Mouse (Mus musculus): ENCODE results near the gene Notch1. TPM values are rescaled to one million over a fixed set of nuclear protein-coding genes. Genes with fewer than 3 reads are reported as not detected.

The Notch1 gene
- polyA plus RNA-seq, 1 experiment from 2014 or later, result 12.1 TPM

GRCm38 (mm10) chr2:26544265-26544664 lies 27.8 kb upstream of the Notch1 start:
- DNase-seq (ENCODE audit: low spot score), result peak; percentile 85
- TF ChIP-seq CTCF (IDR thresholded peaks at IDR 0.05; ENCODE audit: low read depth), result no peak
- peak; percentile 45; the same call in 1 of the 2 replicates for ATAC-seq (replicated peaks; ENCODE audit: low FRiP score, low read depth)

GRCm38 (mm10) chr2:26543768-26544167 lies 27.3 kb upstream of the Notch1 start:
- no peak overlapping the region for H3K4me3 ChIP-seq (replicated peaks; ENCODE audit: low read depth, low read length)
- DNase-seq (ENCODE audit: low spot score) (no peak), ATAC-seq (replicated peaks; ENCODE audit: low FRiP score, low read depth) (no peak)
- no peak overlapping the region for H3K9ac ChIP-seq (ENCODE audit: low read depth, low read length)
- no peak overlapping the region for H3K4me2 ChIP-seq (ENCODE audit: low read length)
- no peaks in the 10 kb centered on the region for H3K27me3 ChIP-seq (ENCODE audit: insufficient read depth, low read length)
- H3K27ac ChIP-seq, result peak overlapping the region; percentile 47; the same call in 1 of the 2 replicates
- no peaks in the 10 kb centered on the region for H3K36me3 ChIP-seq (ENCODE audit: insufficient read depth, low read length)
- WGBS, result 62% methylated on average over 8 of the region's 8 CpGs
- no peaks in the 10 kb centered on the region for H3K9me3 ChIP-seq (replicated peaks; ENCODE audit: low read length)
- peaks cover 30% of the 10 kb centered on the region for H3K4me1 ChIP-seq (replicated peaks; ENCODE audit: insufficient read depth, low read length)
- no peak for TF ChIP-seq CTCF (IDR thresholded peaks at IDR 0.05; ENCODE audit: low read depth)

More at GRCm38 (mm10) chr2:26544265-26544664, 27.8 kb upstream of the Notch1 start:
- Histone ChIP-seq H3K4me3 (replicated peaks; ENCODE audit: low read depth, low read length) (no peak overlapping the region), H3K27me3 (ENCODE audit: insufficient read depth, low read length) (no peaks in the 10 kb centered on the region), H3K27ac (peak overlapping the region; percentile 47; the same call in 1 of the 2 replicates), H3K9me3 (replicated peaks; ENCODE audit: low read length) (no peaks in the 10 kb centered on the region), H3K36me3 (ENCODE audit: insufficient read depth, low read length) (no peaks in the 10 kb centered on the region), H3K9ac (ENCODE audit: low read depth, low read length) (no peak overlapping the region), H3K4me1 (replicated peaks; ENCODE audit: insufficient read depth, low read length) (peaks cover 30% of the 10 kb centered on the region), H3K4me2 (ENCODE audit: low read length) (no peak overlapping the region)
- 13% methylated on average over 3 of the region's 3 CpGs for WGBS

GRCm38 (mm10) chr2:26543155-26543554 lies 26.7 kb upstream of the Notch1 start:
- no peak overlapping the region for H3K4me3 ChIP-seq (replicated peaks; ENCODE audit: low read depth, low read length)
- H3K27me3 ChIP-seq (ENCODE audit: insufficient read depth, low read length), result no peaks in the 10 kb centered on the region
- no peak overlapping the region for H3K9ac ChIP-seq (ENCODE audit: low read depth, low read length)
- ATAC-seq (replicated peaks; ENCODE audit: low FRiP score, low read depth), result no peak
- no peak for TF ChIP-seq CTCF (IDR thresholded peaks at IDR 0.05; ENCODE audit: low read depth)
- WGBS, result 57% methylated on average over 4 of the region's 4 CpGs
- no peaks in the 10 kb centered on the region for H3K9me3 ChIP-seq (replicated peaks; ENCODE audit: low read length)
- H3K36me3 ChIP-seq (ENCODE audit: insufficient read depth, low read length), result no peaks in the 10 kb centered on the region
- peak; percentile 21 for DNase-seq (ENCODE audit: low spot score)
- peaks cover 30% of the 10 kb centered on the region for H3K4me1 ChIP-seq (replicated peaks; ENCODE audit: insufficient read depth, low read length)
- H3K4me2 ChIP-seq (ENCODE audit: low read length), result no peak overlapping the region
- H3K27ac ChIP-seq, result peak overlapping the region; percentile 25; the same call in 1 of the 2 replicates

GRCm38 (mm10) chr2:26541258-26541910 lies 24.9 kb upstream of the Notch1 start:
- peak; percentile 76 for DNase-seq (ENCODE audit: low spot score)
- 0 out of 2 replicates have a peak, but pooled peaks have one; percentile 50 for ATAC-seq (replicated peaks; ENCODE audit: low FRiP score, low read depth)
- Histone ChIP-seq H3K9me3 (replicated peaks; ENCODE audit: low read length) (no peaks in the 10 kb centered on the region), H3K4me3 (replicated peaks; ENCODE audit: low read depth, low read length) (no peak overlapping the region), H3K27me3 (ENCODE audit: insufficient read depth, low read length) (no peaks in the 10 kb centered on the region), H3K4me2 (ENCODE audit: low read length) (no peak overlapping the region), H3K4me1 (replicated peaks; ENCODE audit: insufficient read depth, low read length) (peaks cover 21% of the 10 kb centered on the region), H3K36me3 (ENCODE audit: insufficient read depth, low read length) (no peaks in the 10 kb centered on the region), H3K27ac (no peak overlapping the region), H3K9ac (ENCODE audit: low read depth, low read length) (no peak overlapping the region)
- no peak for TF ChIP-seq CTCF (IDR thresholded peaks at IDR 0.05; ENCODE audit: low read depth)
- 23% methylated on average over 9 of the region's 9 CpGs for WGBS

- no peak for DNase-seq (ENCODE audit: low spot score)
- Histone ChIP-seq H3K4me3 (replicated peaks; ENCODE audit: low read depth, low read length) (no peak overlapping the region), H3K9ac (ENCODE audit: low read depth, low read length) (0 out of 2 replicates have a peak overlapping the region, but pooled peaks have one; percentile 8), H3K9me3 (replicated peaks; ENCODE audit: low read length) (no peaks in the 10 kb centered on the region), H3K4me2 (ENCODE audit: low read length) (no peak overlapping the region), H3K27ac (no peak overlapping the region), H3K27me3 (ENCODE audit: insufficient read depth, low read length) (no peaks in the 10 kb centered on the region), H3K4me1 (replicated peaks; ENCODE audit: insufficient read depth, low read length) (peaks cover 21% of the 10 kb centered on the region), H3K36me3 (ENCODE audit: insufficient read depth, low read length) (no peaks in the 10 kb centered on the region)
- no peak for ATAC-seq (replicated peaks; ENCODE audit: low FRiP score, low read depth)
- no peak for TF ChIP-seq CTCF (IDR thresholded peaks at IDR 0.05; ENCODE audit: low read depth)
- 51% methylated on average over 7 of the region's 7 CpGs for WGBS
Measured at GRCm38 (mm10) chr2:26540721-26541120, 24.3 kb upstream of the Notch1 start.

- Histone ChIP-seq H3K4me2 (ENCODE audit: low read length) (no peak overlapping the region), H3K4me3 (replicated peaks; ENCODE audit: low read depth, low read length) (no peak overlapping the region), H3K4me1 (replicated peaks; ENCODE audit: insufficient read depth, low read length) (peaks cover 15% of the 10 kb centered on the region), H3K9ac (ENCODE audit: low read depth, low read length) (no peak overlapping the region), H3K9me3 (replicated peaks; ENCODE audit: low read length) (no peaks in the 10 kb centered on the region), H3K27ac (no peak overlapping the region), H3K27me3 (ENCODE audit: insufficient read depth, low read length) (no peaks in the 10 kb centered on the region), H3K36me3 (ENCODE audit: insufficient read depth, low read length) (no peaks in the 10 kb centered on the region)
- ATAC-seq (replicated peaks; ENCODE audit: low FRiP score, low read depth) (no peak), DNase-seq (ENCODE audit: low spot score) (no peak)
- WGBS, result 50% methylated on average over 2 of the region's 2 CpGs
- TF ChIP-seq CTCF (IDR thresholded peaks at IDR 0.05; ENCODE audit: low read depth), result no peak
Measured at GRCm38 (mm10) chr2:26539516-26539915, 23.1 kb upstream of the Notch1 start.
